Mouse (Mus musculus) adipose tissue, adult 10 weeks (tissue): Measurements from ENCODE around the gene Xpnpep1. TPM values are rescaled to one million over a fixed set of nuclear protein-coding genes. Genes with fewer than 3 reads are reported as not detected.

ENCODE experiments used
- polyA plus RNA-seq: library from polyadenylated mRNA; stranded (reverse); fragments of 350-450 nt; fragmentation: Illumina TruSeq; extraction: RNeasy Lipid Tissue Mini Kit (QIAGEN cat#74804); gene quantifications from one replicate; pipeline ENCODE4 v1.2.3, GENCODE M21; 2014; ENCODE audit warnings: low read depth, low replicate concordance

Xpnpep1 gene
- 60.0 TPM for polyA plus RNA-seq

GRCm38 (mm10) chr19:53040164-53041132, at the start of gene Xpnpep1:
TSS of gene Xpnpep1 (minus strand) at chr19:53040214.

Other genes with a start within 250 kb of the Xpnpep1 start
- gene Add3, start 100.2 kb upstream of the Xpnpep1 start, polyA plus RNA-seq: 41.9 TPM